Mouse (Mus musculus) liver, embryonic 11.5 days (tissue): ENCODE data around the gene Fkbp4. TPM values are rescaled to one million over a fixed set of nuclear protein-coding genes. Genes with fewer than 3 reads are reported as not detected.

Experiments used
- ATAC-seq: fragments of 200-750 bp; cut with Nextera tagmentation; replicated peaks from 2 replicates; pipeline ENCODE4 v1.8.0; 2017; ENCODE audit warnings: moderate number of reproducible peaks, mild to moderate bottlenecking, moderate TSS enrichment, moderate library complexity; ENCODE audit not compliant: low FRiP score
- DNase-seq: peaks from one replicate; pipeline ENCODE4 v3.0.0-alpha.2; 2017; ENCODE audit warnings: low spot score
- H3K27ac ChIP-seq: fragments of 300-500 bp; sonication (generic); 2 replicates; pipeline ENCODE4 v1.5.1; 2014; ENCODE audit warnings: mild to moderate bottlenecking, low read depth, low read length, control low read depth
- H3K27me3 ChIP-seq: fragments of 300-500 bp; sonication (generic); replicated peaks from 2 replicates; pipeline ENCODE4 v1.6.1; 2014; ENCODE audit warnings: low read length, mixed read lengths; ENCODE audit not compliant: control insufficient read depth, insufficient read depth
- H3K36me3 ChIP-seq: fragments of 300-500 bp; sonication (generic); 2 replicates; pipeline ENCODE4 v1.6.1; 2014; ENCODE audit warnings: mild to moderate bottlenecking, low read length, moderate library complexity, mixed read lengths; ENCODE audit not compliant: control insufficient read depth, insufficient read depth
- H3K4me1 ChIP-seq: fragments of 300-500 bp; sonication (generic); replicated peaks from 2 replicates; pipeline ENCODE4 v1.6.1; 2014; ENCODE audit warnings: low read length, mixed read lengths; ENCODE audit not compliant: control insufficient read depth, insufficient read depth
- H3K4me2 ChIP-seq: fragments of 300-500 bp; sonication (generic); 2 replicates; pipeline ENCODE4 v1.6.1; 2014; ENCODE audit warnings: mild to moderate bottlenecking, control low read depth, moderate library complexity
- H3K4me3 ChIP-seq: fragments of 300-500 bp; sonication (generic); 2 replicates; pipeline ENCODE4 v1.5.1; 2014; ENCODE audit warnings: low read depth, low read length, control low read depth
- H3K9ac ChIP-seq: fragments of 300-500 bp; sonication (generic); 2 replicates; pipeline ENCODE4 v1.6.1; 2014; ENCODE audit warnings: low read depth, low read length, control low read depth
- H3K9me3 ChIP-seq: fragments of 300-500 bp; sonication (generic); 2 replicates; pipeline ENCODE4 v1.6.1; 2016; ENCODE audit warnings: low read length, inconsistent platforms, mixed read lengths; ENCODE audit not compliant: control insufficient read depth
- WGBS: fragments of 180-500 bp; shearing (Covaris S2); extraction: QIAGEN DNeasy Blood & Tissue Kit; methylation state at CpG from one replicate; pipeline ENCODE4 v1.1.7; 2014; 5-methylcytosine and 5-hydroxymethylcytosine counted together
- polyA plus RNA-seq: library from polyadenylated mRNA; unstranded; fragments of >200 nt; fragmentation: Nextera tagmentation; extraction: Ambion mirVana; gene quantifications from 2 replicates; pipeline ENCODE4 v1.2.1, GENCODE M21; 2014

The Fkbp4 gene
- polyA plus RNA-seq, 1 experiment from 2014 or later, result 541 TPM

DNA sequence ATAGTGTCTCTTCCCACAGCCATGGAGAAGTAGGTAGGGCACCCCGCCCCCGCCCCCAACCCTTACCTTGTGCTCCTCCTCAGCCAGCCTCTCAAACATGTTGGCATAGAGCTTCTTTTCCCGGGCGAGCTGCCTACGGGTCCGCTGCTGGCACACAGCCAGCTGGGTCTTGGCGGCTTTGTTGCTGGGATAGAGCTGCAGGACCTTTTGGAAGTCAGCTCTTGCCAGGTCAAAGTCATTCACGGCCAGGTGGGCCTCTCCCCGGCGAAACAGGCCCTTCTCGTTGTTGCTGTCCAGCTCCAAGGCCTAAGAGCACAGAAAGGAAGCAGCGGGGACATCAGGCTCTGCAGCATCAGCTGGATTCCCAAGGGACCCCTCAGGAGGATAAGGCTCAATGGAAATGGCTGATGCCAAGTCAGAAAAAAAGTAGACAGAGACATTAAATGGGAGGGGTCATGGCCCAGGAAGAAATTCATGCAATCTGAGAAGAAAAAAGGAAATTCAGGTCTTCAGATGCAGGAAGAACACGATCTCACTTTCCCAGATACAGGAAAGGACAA is 6.0 kb downstream of the Fkbp4 start:
- Histone ChIP-seq H3K27ac (no peak overlapping the region), H3K4me2 (no peak overlapping the region), H3K4me3 (no peak overlapping the region), H3K36me3 (peaks cover 73% of the 10 kb centered on the region), H3K27me3 (no peaks in the 10 kb centered on the region), H3K4me1 (peaks cover 15% of the 10 kb centered on the region), H3K9me3 (no peaks in the 10 kb centered on the region), H3K9ac (no peak overlapping the region)
- 93% methylated on average over 13 of the region's 13 CpGs for WGBS
- ATAC-seq (no peak), DNase-seq (no peak)

DNA sequence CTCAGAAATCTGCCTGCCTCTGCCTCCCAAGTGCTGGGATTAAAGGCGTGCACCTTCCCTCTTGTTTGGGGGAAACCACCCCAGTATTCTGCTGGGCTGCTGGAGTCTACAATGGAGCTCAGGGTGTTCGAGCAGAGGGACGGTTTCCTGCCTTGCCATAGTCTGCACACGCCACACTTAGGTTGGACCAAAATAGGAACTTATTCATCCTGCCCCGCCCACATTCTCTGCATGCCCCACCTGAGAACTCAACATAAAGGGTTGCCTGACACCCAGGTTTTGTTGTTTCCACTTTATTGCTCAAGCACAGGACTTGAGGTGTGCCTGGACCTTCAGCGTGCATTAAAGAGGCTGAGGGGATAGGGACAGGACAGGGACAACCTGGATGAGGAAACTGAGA is 8.7 kb downstream of the Fkbp4 start:
- Histone ChIP-seq H3K36me3 (peaks cover 57% of the 10 kb centered on the region), H3K9ac (no peak overlapping the region), H3K4me2 (no peak overlapping the region), H3K4me3 (no peak overlapping the region), H3K9me3 (no peaks in the 10 kb centered on the region), H3K27ac (no peak overlapping the region), H3K27me3 (no peaks in the 10 kb centered on the region), H3K4me1 (peaks cover 8% of the 10 kb centered on the region)
- WGBS, result 88% methylated on average over 6 of the region's 6 CpGs
- no peak for ATAC-seq
- DNase-seq, result no peak

DNA sequence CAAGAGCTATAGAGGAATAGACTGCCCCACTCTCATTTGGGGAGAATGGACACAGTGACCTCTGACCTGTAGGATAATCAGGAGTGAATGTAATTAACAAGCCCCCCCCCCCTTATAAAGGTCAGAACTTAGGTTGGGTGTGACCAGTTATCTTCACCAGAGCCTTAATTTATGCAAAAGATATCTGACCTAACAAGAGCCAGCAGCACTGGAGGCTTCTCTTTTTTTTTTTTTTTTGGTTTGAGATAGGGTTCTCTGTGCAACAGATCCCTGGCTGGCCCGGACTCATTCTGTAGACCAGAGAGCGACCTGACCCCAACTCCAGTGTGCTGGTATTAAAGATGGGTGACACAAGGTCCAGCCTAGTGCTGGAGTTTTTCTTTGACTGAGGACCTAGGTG is 9.2 kb downstream of the Fkbp4 start:
- H3K27me3 ChIP-seq, result no peaks in the 10 kb centered on the region
- no peak overlapping the region for H3K4me3 ChIP-seq
- peaks cover 8% of the 10 kb centered on the region for H3K4me1 ChIP-seq
- no peak for ATAC-seq
- H3K9ac ChIP-seq, result no peak overlapping the region
- 74% methylated on average over 2 of the region's 2 CpGs for WGBS
- peaks cover 51% of the 10 kb centered on the region for H3K36me3 ChIP-seq
- H3K27ac ChIP-seq, result no peak overlapping the region
- no peak for DNase-seq
- H3K9me3 ChIP-seq, result no peaks in the 10 kb centered on the region
- H3K4me2 ChIP-seq, result no peak overlapping the region

DNA sequence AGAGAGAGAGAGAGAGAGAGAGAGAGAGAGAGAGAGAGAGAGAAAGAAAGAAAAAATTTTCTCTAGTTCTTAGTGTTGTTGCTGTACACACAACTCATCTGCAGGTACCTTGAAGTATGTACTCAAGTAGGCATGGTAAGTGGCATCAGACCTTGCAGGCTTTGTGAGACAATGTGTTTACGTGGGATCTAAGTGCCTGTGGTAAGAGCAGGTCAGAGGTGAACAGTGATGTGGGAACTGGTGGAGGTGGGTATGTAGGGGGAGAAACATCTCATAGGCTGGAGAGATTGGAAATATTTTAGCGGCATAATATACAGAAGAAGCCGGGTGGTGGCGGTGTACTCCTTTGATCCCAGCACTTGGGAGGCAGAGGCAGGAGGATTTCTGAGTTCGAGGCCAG is 10.9 kb downstream of the Fkbp4 start:
- Histone ChIP-seq H3K4me1 (peaks cover 8% of the 10 kb centered on the region), H3K36me3 (peaks cover 34% of the 10 kb centered on the region), H3K27me3 (no peaks in the 10 kb centered on the region), H3K9me3 (no peaks in the 10 kb centered on the region), H3K9ac (no peak overlapping the region), H3K4me3 (no peak overlapping the region), H3K27ac (no peak overlapping the region), H3K4me2 (no peak overlapping the region)
- WGBS, result 87% methylated on average over 5 of the region's 5 CpGs
- no peak for ATAC-seq
- no peak for DNase-seq

DNA sequence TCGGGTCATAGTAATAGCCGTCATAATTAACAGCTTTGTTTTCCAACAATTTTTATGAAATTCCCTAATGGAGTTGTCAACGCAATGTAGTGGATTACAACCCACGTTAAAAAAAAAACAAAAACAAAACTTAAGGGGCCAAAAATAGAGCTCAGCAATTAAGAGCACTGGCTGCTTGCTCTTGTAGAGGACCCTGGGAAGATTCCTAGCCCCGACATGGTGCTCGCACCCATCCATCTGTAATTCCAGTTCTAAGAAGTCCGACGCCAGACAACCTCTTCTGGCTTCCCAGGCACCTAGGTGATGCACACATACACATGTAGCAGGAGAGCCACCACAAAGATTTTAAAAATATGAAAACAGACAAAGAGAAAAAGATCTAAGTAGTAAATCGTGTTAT is 13.4 kb downstream of the Fkbp4 start:
- Histone ChIP-seq H3K27ac (peak overlapping the region; percentile 93), H3K27me3 (no peaks in the 10 kb centered on the region), H3K36me3 (peaks cover 11% of the 10 kb centered on the region; the same call in 1 of the 2 replicates), H3K9ac (peak overlapping the region; percentile 84), H3K4me1 (peaks cover 7% of the 10 kb centered on the region), H3K9me3 (no peaks in the 10 kb centered on the region), H3K4me2 (peak overlapping the region; percentile 78), H3K4me3 (peak overlapping the region; percentile 67)
- no peak for ATAC-seq
- 19% methylated on average over 9 of the region's 9 CpGs for WGBS
- no peak for DNase-seq

DNA sequence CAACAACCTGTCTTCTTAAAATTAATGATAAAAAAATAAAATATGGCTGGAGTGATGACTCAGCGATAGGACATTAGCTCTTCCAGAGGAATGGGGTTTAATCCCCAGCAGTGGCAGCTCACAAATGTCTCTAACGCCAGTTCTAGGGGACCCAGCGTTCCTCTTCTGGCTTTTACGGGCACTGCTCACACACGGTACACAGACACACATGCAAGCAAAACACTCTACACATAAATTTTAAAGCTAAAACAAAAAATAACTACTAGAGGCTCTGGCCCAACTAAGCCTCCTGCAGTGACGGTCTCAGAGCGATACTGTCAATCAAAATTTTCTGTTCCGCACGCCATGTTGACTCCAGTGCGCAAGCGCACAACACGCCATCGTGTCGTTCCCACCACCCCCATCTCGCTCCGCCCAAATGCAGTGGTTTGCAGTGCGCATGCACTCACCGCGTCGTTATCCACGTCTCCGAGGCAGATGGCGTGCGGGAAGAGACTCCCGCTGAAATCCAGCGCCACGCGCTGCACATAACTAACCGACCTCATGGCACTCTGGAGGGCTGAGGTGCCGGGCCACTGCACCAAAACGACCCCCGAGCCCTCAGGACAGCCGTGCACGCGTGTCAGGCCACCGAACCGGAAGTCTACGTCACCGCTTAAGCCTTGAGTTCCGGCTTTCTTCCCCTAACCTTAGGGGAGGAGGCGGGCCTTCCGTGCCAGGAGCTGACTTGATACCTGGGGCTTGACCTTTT is 14.0 kb downstream of the Fkbp4 start, which contains the start of gene Itfg2:
TSS of gene Itfg2 (minus strand) at position 663 of the 751 bp plus-strand sequence.
- H3K4me2 ChIP-seq, result peak within 1 kb of the TSS; percentile 78
- no peaks in the 10 kb centered on the region for H3K9me3 ChIP-seq
- peaks cover 6% of the 10 kb centered on the region; the same call in 1 of the 2 replicates for H3K4me1 ChIP-seq
- H3K27ac ChIP-seq, result peak within 1 kb of the TSS; percentile 93
- WGBS, result under 1% methylated on average over 42 of the region's 42 CpGs
- ATAC-seq (peak; percentile 90), DNase-seq (peak; percentile 96)
- H3K9ac ChIP-seq, result peak within 1 kb of the TSS; percentile 84
- H3K27me3 ChIP-seq, result no peaks in the 10 kb centered on the region
- peak within 1 kb of the TSS; percentile 67 for H3K4me3 ChIP-seq
- H3K36me3 ChIP-seq, result peaks cover 8% of the 10 kb centered on the region; the same call in 1 of the 2 replicates

DNA sequence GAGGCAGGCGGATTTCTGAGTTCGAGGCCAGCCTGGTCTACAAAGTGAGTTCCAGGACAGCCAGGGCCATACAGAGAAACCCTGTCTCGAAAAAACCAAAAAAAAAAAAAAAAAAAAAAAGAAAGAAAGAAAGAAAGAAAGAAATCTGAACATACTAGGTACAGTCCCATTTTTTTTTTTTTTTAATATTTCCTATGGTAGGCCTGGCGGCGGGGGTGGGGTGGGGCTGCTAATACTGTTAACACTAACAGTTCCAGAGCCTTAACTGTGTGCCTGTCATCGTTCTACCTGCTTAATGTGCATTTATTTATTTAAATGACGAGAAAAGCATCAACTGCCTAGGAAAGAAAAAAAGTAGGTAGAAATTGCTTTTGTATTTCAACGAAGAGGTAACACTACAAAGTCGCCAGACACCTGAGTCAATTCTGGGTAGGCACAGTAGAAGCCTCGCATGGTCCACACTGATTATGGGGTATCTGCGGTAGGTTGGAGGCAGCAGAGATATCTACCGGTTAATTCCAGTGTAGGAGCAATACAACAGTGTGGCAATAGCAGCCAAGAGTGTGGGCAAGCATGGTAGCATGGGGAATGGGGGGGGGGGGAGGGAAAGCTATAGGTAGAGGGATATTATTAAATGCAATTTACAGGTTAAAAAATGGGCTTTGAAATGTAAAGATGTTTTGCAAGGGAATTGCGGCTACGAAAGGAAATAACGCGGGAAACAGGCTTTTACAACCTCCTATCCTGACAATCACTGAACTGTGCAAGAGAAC is 14.8 kb downstream of the Fkbp4 start:
- peak overlapping the region; percentile 78 for H3K4me2 ChIP-seq
- peak overlapping the region; percentile 67 for H3K4me3 ChIP-seq
- WGBS, result 32% methylated on average over 15 of the region's 16 CpGs
- peak; percentile 86 for ATAC-seq
- no peaks in the 10 kb centered on the region for H3K9me3 ChIP-seq
- H3K36me3 ChIP-seq, result peaks cover 4% of the 10 kb centered on the region; the same call in 1 of the 2 replicates
- no peak for DNase-seq
- peak overlapping the region; percentile 93 for H3K27ac ChIP-seq
- peak overlapping the region; percentile 84 for H3K9ac ChIP-seq
- H3K4me1 ChIP-seq, result peaks cover 6% of the 10 kb centered on the region; the same call in 1 of the 2 replicates
- H3K27me3 ChIP-seq, result no peaks in the 10 kb centered on the region

DNA sequence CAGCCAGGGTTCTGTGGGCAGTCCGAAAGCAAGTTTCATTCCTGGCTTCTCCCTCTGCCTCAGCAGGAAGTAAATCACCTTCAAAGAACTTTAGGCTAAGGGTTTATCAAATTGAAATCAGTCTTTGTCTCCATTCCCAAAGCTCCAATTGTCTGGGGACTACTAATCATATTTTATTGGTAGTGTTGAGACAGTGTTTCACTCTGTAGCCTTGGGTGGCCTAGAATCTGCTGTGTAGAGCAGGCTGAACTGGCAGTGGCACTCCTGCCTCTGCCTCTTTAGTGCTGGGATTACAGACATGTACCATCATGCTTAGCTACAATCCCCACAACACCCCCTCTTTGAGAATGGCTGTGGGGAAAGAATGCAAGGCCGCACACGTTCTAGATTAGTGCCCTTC is 17.0 kb downstream of the Fkbp4 start:
- DNase-seq, result no peak
- Histone ChIP-seq H3K4me3 (no peak overlapping the region), H3K4me2 (no peak overlapping the region), H3K27ac (no peak overlapping the region), H3K9me3 (no peaks in the 10 kb centered on the region), H3K27me3 (no peaks in the 10 kb centered on the region), H3K9ac (no peak overlapping the region), H3K36me3 (peaks cover 2% of the 10 kb centered on the region; the same call in 1 of the 2 replicates), H3K4me1 (peaks cover 6% of the 10 kb centered on the region; the same call in 1 of the 2 replicates)
- ATAC-seq, result no peak
- WGBS, result 85% methylated on average over 3 of the region's 3 CpGs
